Mouse (Mus musculus) brain, embryonic 14.5 days (tissue): ENCODE results near the gene Tsku.

ENCODE experiments used
- CTCF ChIP-seq: fragments of 200-500 bp; IDR thresholded peaks from 2 replicates; pipeline ENCODE4 v1.5.1; 2012; ENCODE audit warnings: inconsistent platforms, mild to moderate bottlenecking, moderate library complexity, borderline replicate concordance; ENCODE audit not compliant: insufficient read depth, insufficient read length; ENCODE audit errors: extremely low read depth
- POLR2A ChIP-seq: fragments of 200-500 bp; IDR thresholded peaks from 2 replicates; pipeline ENCODE4 v1.6.1; 2012; ENCODE audit warnings: mild to moderate bottlenecking, inconsistent platforms, borderline replicate concordance; ENCODE audit not compliant: poor library complexity, insufficient read depth, insufficient read length, severe bottlenecking; ENCODE audit errors: extremely low read depth

- TF ChIP-seq POLR2A (no peak), CTCF (no peak)
These were observed 20.8 kb downstream of the Tsku start for GRCm38 (mm10) chr7:98340343-98340742.
